Mouse (Mus musculus): ENCODE results near the gene Ankrd54.

DNA sequence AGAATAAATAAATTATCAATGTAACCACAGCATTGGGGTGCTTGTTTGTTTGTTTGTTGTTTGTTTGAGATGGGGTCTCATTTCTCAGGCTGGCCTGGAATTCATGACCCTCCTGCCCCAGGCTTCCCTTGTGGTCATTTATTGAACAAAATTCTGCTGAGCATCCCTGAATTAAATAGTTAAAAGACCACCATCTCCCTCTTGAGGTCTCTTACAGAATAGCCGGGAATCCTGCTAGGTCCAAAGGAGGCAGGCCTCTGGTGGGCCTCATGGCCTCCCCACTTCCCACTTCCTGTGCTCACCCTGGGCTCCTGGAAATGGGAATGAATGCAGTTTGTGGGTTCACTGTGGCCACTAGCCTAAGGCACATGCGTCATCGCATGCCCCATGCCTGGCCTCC is 43.8 kb downstream of the Ankrd54 start:
- TF ChIP-seq REST (IDR thresholded peaks at IDR 0.05; ENCODE audit: insufficient read depth, insufficient read length) (no peak), E2F4 (IDR thresholded peaks at IDR 0.05; ENCODE audit: insufficient read depth) (no peak), TCF12 (IDR thresholded peaks at IDR 0.05; ENCODE audit: insufficient read depth, poor library complexity, severe bottlenecking) (no peak)

All from myocyte (in vitro differentiated cells).